Comparison of ENCODE assay signal across 8 mouse cellular contexts in the genomic region with DNA sequence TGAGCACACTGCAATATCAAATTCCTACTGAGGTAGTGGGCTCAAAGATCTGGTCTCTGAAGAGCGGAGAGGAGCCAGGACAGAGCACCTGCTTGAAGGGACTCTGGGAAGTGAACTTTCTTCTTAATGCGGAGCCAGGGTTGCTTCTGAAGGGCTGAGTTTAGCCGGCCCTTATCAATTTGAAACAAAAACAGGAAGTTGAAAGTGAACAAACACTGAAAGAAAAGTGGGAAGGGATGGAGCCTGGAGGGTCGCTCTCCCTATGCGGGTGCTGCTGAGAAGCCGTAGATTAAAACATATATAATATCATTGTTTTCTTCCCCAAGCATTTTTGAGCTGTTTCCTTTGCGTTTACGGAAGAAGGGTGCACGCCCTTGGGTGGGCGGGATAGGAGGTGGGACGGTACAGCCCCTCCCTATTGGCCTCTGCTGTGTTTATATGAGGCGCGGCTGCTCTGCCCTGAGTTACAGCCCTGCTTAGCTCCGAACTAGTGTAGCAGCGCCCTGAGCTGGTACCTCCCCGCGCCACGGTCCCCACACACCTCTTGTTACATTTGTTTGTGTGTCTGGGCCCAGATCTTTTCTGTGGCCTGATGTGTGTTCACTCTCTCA. TPM values are rescaled to one million over a fixed set of nuclear protein-coding genes. Genes with fewer than 3 reads are reported as not detected.
DNase-seq lines count a peak whose midpoint lies in the region; ATAC-seq and TF ChIP-seq lines count a peak whose summit lies in the region.

A gene (plus strand): TSS at position 414 of the 611 bp plus-strand sequence.

- no peaks in the 10 kb centered on the region for H3K36me3 ChIP-seq in kidney, adult 2 months (ENCODE audit: control insufficient read depth, insufficient read depth, low read length)
- no peaks in the 10 kb centered on the region for H3K36me3 ChIP-seq in lung, embryonic 16.5 days (ENCODE audit: control insufficient read depth, insufficient read depth, low read length)

- peak within 1 kb of the TSS; percentile 89 for H3K27ac ChIP-seq in kidney, adult 2 months (ENCODE audit: insufficient read depth, low read depth, low read length)
- H3K27ac ChIP-seq in lung, embryonic 16.5 days (ENCODE audit: low read length) = peak within 1 kb of the TSS; percentile 55; the same call in 1 of the 2 replicates
- no peak within 1 kb of the TSS for H3K27ac ChIP-seq in olfactory bulb, adult 2 months (ENCODE audit: insufficient read depth, low read depth, low read length)

- TF ChIP-seq POLR2A in kidney, adult 2 months (IDR thresholded peaks at IDR 0.05; ENCODE audit: low read depth, low read length) = peak; percentile 90
- TF ChIP-seq POLR2A in olfactory bulb, adult 2 months (IDR thresholded peaks at IDR 0.05; ENCODE audit: insufficient read depth, low read depth, low read length) = no peak

- no peaks in the 10 kb centered on the region for H3K9me3 ChIP-seq in lung, embryonic 16.5 days (ENCODE audit: control insufficient read depth, low read length)

- H3K27me3 ChIP-seq in kidney, adult 2 months (replicated peaks; ENCODE audit: control insufficient read depth, insufficient read depth, low read length) = no peaks in the 10 kb centered on the region
- no peaks in the 10 kb centered on the region for H3K27me3 ChIP-seq in lung, embryonic 16.5 days (ENCODE audit: control insufficient read depth, insufficient read depth, low read depth, low read length)

- WGBS in kidney, adult 2 months = 4% methylated on average over 18 of the region's 18 CpGs
- WGBS in lung, embryonic 16.5 days = under 1% methylated on average over 18 of the region's 18 CpGs
- 14% methylated on average over 18 of the region's 18 CpGs for WGBS in olfactory bulb, adult 2 months

- TF ChIP-seq CTCF in kidney, adult 2 months (conservative IDR thresholded peaks at IDR 0.05; ENCODE audit: insufficient read depth, insufficient read length, low read depth, low read length) = no peak
- TF ChIP-seq CTCF in olfactory bulb, adult 2 months (IDR thresholded peaks at IDR 0.05; ENCODE audit: insufficient read depth, low read depth, low read length) = no peak

- peak within 1 kb of the TSS; percentile 69 for H3K9ac ChIP-seq in lung, embryonic 16.5 days (ENCODE audit: low read length)

- peaks cover 18% of the 10 kb centered on the region; the same call in 1 of the 2 replicates for H3K4me1 ChIP-seq in kidney, adult 2 months (ENCODE audit: control insufficient read depth, insufficient read depth, low read length)
- H3K4me1 ChIP-seq in lung, embryonic 16.5 days (replicated peaks; ENCODE audit: control insufficient read depth, insufficient read depth, low read length) = peaks cover 3% of the 10 kb centered on the region; the same call in 1 of the 2 replicates
- peaks cover 4% of the 10 kb centered on the region; the same call in 1 of the 2 replicates for H3K4me1 ChIP-seq in olfactory bulb, adult 2 months (ENCODE audit: control insufficient read depth, insufficient read depth, low read length)

- H3K4me3 ChIP-seq in kidney, adult 2 months (ENCODE audit: insufficient read depth, low read depth, low read length) = peak within 1 kb of the TSS; percentile 57
- H3K4me3 ChIP-seq in lung, embryonic 16.5 days (ENCODE audit: low read length) = peak within 1 kb of the TSS; percentile 65
- H3K4me3 ChIP-seq in olfactory bulb, adult 2 months (ENCODE audit: insufficient read depth, low read depth, low read length) = peak within 1 kb of the TSS; percentile 23

- peak; percentile 61 for DNase-seq in Muller cell, postnatal 12 days (ENCODE audit: inconsistent ontology term)
- DNase-seq in embryo, embryonic 9.5 days (ENCODE audit: extremely low spot score) = peak; percentile 47
- DNase-seq in heart, adult 8-10 months (ENCODE audit: low spot score) = peak; percentile 81
- DNase-seq in kidney, adult 2 months = peak; percentile 87
- DNase-seq in urinary bladder, adult 18-20 months (ENCODE audit: low spot score in 2 of 2) = peak; percentile 84 to 85

- peak within 1 kb of the TSS; percentile 76 for H3K4me2 ChIP-seq in lung, embryonic 16.5 days (ENCODE audit: low read depth, low read length)

- peak; percentile 99 for ATAC-seq in lung, embryonic 16.5 days (ENCODE audit: low read depth)
- no peak for ATAC-seq in cerebellum, adult (ENCODE audit: insufficient number of reproducible peaks, low FRiP score, low TSS enrichment)

RNA-seq across cellular contexts. Expression of the gene that starts here (rescaled TPM):
- 10 to 100 TPM; 14.6 to 19.4 (median 16.1) TPM for total RNA-seq in heart, adult 8-10 months (2022)
- 7.9 and 9.9 TPM in 2 replicates for polyA plus RNA-seq in kidney, adult 2 months (2012; rRNA removed)
- 3.9 and 5.3 TPM in 2 replicates for polyA plus RNA-seq in lung, embryonic 16.5 days (2015; fragmentation: Nextera tagmentation; extraction: Ambion mirVana)
- polyA plus RNA-seq in olfactory bulb, adult 2 months (2012; ENCODE audit: insufficient read depth, insufficient read length, low replicate concordance, missing spikeins) = not detected in 2 replicates
